Mouse (Mus musculus) CD8-positive naive resting alpha-beta T cell, adult 57 days (primary cell): ENCODE results near the gene Slamf1. TPM values are rescaled to one million over a fixed set of nuclear protein-coding genes. Genes with fewer than 3 reads are reported as not detected.

Experiments used
- total RNA-seq: library from RNA; stranded (reverse); gene quantifications from one replicate; pipeline ENCODE4 v1.2.4, GENCODE M21; 2023

Gene Slamf1
- 25.3 TPM for total RNA-seq

GRCm38 (mm10) chr1:171766898-171767297 lies at the start of gene Slamf1:
Gene Slamf1, plus strand, starts transcription at chr1:171767127.

DNA sequence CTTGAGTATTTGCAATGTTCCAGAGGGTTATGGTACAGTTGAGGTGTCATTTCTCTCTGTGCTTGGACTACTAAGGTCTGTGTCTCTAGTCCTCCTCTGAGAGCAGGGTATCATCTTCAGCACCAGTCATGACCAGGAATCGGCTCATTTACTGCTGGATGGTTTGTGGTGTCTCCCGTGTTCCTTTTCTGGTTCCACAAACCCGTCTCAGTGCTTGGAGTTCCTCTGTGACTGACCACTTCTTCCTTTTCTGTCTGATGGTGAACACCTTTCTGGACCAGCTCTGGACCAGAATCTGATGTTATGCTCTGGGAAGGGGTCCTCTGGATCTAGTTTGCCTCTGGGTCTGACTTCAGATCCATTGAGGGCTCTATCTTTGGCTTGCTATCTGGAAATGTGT lies 72.6 kb downstream of the Slamf1 start, which contains the start of gene Cd84:
TSS of gene Cd84 (plus strand) at position 210 of the 400 bp plus-strand sequence.

Other genes with a start within 250 kb of the Slamf1 start
- gene Itln1, start 231.8 kb upstream of the Slamf1 start, total RNA-seq, result not detected
- gene Cd244a, start 207.9 kb upstream of the Slamf1 start, total RNA-seq, result 3.2 TPM
- 107 TPM for gene Ly9, start 159.7 kb upstream of the Slamf1 start, total RNA-seq
- gene Slamf7, start 114.1 kb upstream of the Slamf1 start, total RNA-seq, result 6.6 TPM
- 131 TPM for gene Cd48, start 85.1 kb upstream of the Slamf1 start, total RNA-seq
- gene Cd84, start 72.6 kb downstream of the Slamf1 start, total RNA-seq, result 113 TPM
- gene Gm10521, start 128.5 kb downstream of the Slamf1 start, total RNA-seq, result 14.8 TPM
- 202 TPM for gene Slamf6, start 150.4 kb downstream of the Slamf1 start, total RNA-seq